Mouse (Mus musculus) brown adipose tissue, adult 24 weeks (tissue): ENCODE measurements at regions not wholly inside any gene's neighbourhood (a gene's known extent, or its start where the extent isn't known, plus 50 kb on each side); places are given as distances from the start of the nearest gene placed in this dataset.

Experiments
- H3K27ac ChIP-seq: fragments of 200-500 bp; replicated peaks from 2 replicates; pipeline ENCODE4 v1.5.1; 2012; ENCODE audit warnings: low read depth, mild to moderate bottlenecking, low read length
- H3K4me1 ChIP-seq: fragments of 200-500 bp; 2 replicates; pipeline ENCODE4 v1.6.1; 2012; ENCODE audit warnings: low read length, mixed read lengths; ENCODE audit not compliant: control insufficient read depth, insufficient read depth, insufficient read length
- H3K4me3 ChIP-seq: fragments of 200-500 bp; 2 replicates; pipeline ENCODE4 v1.5.1; 2012; ENCODE audit warnings: low read depth, mild to moderate bottlenecking, low read length, moderate library complexity; ENCODE audit not compliant: insufficient read depth

DNA sequence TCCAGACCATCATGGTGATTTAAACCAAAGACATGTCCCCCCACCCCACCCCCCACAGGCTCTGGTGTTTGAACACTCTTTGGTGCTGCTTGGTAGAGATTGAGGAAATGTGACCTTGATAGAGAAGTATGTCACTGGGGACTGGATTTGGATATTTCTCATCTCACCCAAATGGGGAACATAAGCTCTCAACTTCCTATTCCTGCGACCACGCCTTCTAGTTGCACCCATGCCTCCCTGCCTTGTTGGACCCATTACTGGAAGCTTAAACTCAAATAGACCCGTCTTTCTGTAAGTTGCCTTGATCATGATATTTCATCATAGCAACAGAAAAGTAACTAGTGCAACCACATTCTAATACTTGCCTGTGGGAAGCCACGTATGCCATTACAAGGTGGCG is 474.2 kb upstream of the Adgrl2 start:
- Histone ChIP-seq H3K4me3 (no peak overlapping the region), H3K27ac (no peak overlapping the region), H3K4me1 (no peaks in the 10 kb centered on the region; the same call in 1 of the 2 replicates)

GRCm38 (mm10) chr3:149462121-149462541 is 471.8 kb upstream of the Adgrl2 start:
- no peak overlapping the region for H3K27ac ChIP-seq
- no peak overlapping the region for H3K4me3 ChIP-seq
- H3K4me1 ChIP-seq, result peaks cover 2% of the 10 kb centered on the region; the same call in 1 of the 2 replicates

GRCm38 (mm10) chr3:149461613-149462012 is 471.3 kb upstream of the Adgrl2 start:
- Histone ChIP-seq H3K4me3 (no peak overlapping the region), H3K27ac (no peak overlapping the region), H3K4me1 (peaks cover 2% of the 10 kb centered on the region; the same call in 1 of the 2 replicates)

GRCm38 (mm10) chr3:149449376-149449775 is 459.0 kb upstream of the Adgrl2 start:
- Histone ChIP-seq H3K27ac (no peak overlapping the region), H3K4me3 (no peak overlapping the region), H3K4me1 (no peaks in the 10 kb centered on the region)

GRCm38 (mm10) chr3:149445991-149446564 is 455.7 kb upstream of the Adgrl2 start:
- Histone ChIP-seq H3K4me1 (no peaks in the 10 kb centered on the region), H3K4me3 (no peak overlapping the region), H3K27ac (no peak overlapping the region)

- Histone ChIP-seq H3K4me3 (peak overlapping the region; percentile 54), H3K27ac (no peak overlapping the region), H3K4me1 (no peaks in the 10 kb centered on the region)
These were observed 454.7 kb upstream of the Adgrl2 start for GRCm38 (mm10) chr3:149444854-149445577.

GRCm38 (mm10) chr3:149444377-149444776 is 454.0 kb upstream of the Adgrl2 start:
- H3K4me3 ChIP-seq, result no peak overlapping the region
- no peak overlapping the region for H3K27ac ChIP-seq
- no peaks in the 10 kb centered on the region for H3K4me1 ChIP-seq

DNA sequence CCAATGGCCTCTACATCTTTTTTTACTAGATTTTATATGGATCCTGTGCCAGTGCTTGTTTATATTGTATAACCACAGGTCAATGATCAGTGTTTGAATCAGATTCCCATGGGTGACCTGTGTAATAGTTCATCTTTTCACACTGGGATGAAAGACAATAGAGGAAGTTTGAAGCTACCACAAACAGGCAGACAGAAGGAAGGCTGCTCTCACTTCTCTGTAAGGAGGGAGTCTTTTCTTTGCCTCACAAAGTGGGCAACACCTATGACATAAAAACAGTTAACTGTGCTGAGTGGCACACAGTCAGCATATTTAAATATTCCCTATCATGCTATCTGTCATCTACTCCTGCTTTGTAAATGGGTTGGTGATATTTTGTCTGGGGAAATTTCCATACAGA is 450.9 kb upstream of the Adgrl2 start:
- Histone ChIP-seq H3K27ac (no peak overlapping the region), H3K4me3 (no peak overlapping the region), H3K4me1 (no peaks in the 10 kb centered on the region)

- no peak overlapping the region for H3K4me3 ChIP-seq
These were observed 447.4 kb upstream of the Adgrl2 start for GRCm38 (mm10) chr3:149437763-149438162.

GRCm38 (mm10) chr3:149436944-149437343 is 446.6 kb upstream of the Adgrl2 start:
- Histone ChIP-seq H3K4me1 (no peaks in the 10 kb centered on the region), H3K4me3 (no peak overlapping the region), H3K27ac (no peak overlapping the region)

More at GRCm38 (mm10) chr3:149437763-149438162, 447.4 kb upstream of the Adgrl2 start:
- no peaks in the 10 kb centered on the region for H3K4me1 ChIP-seq
- H3K27ac ChIP-seq, result no peak overlapping the region

DNA sequence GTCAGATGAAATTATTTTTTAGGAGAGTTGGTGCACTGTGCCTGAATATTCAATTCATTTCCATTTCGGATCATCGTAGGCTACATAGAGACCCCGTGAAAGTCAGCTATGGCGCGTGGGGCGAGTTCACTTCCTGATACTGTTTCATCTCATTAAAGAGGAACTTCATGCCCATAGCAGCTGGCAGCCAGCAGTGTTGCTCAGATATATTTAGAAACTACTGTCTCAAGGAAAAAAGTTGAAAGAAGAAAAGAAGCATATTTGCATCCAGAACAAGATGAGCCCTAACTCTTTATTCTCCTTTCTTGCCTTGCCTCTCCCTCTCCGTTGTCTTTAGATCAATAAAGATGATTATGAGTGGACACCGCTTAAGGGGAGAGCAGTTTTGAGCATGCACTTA is 446.1 kb upstream of the Adgrl2 start:
- H3K4me3 ChIP-seq, result no peak overlapping the region
- H3K4me1 ChIP-seq, result no peaks in the 10 kb centered on the region
- H3K27ac ChIP-seq, result 0 out of 2 replicates have a peak overlapping the region, but pooled peaks have one; percentile 17

- Histone ChIP-seq H3K4me3 (no peak overlapping the region), H3K27ac (no peak overlapping the region), H3K4me1 (no peaks in the 10 kb centered on the region)
These were observed 441.4 kb upstream of the Adgrl2 start for GRCm38 (mm10) chr3:149431795-149432194.

DNA sequence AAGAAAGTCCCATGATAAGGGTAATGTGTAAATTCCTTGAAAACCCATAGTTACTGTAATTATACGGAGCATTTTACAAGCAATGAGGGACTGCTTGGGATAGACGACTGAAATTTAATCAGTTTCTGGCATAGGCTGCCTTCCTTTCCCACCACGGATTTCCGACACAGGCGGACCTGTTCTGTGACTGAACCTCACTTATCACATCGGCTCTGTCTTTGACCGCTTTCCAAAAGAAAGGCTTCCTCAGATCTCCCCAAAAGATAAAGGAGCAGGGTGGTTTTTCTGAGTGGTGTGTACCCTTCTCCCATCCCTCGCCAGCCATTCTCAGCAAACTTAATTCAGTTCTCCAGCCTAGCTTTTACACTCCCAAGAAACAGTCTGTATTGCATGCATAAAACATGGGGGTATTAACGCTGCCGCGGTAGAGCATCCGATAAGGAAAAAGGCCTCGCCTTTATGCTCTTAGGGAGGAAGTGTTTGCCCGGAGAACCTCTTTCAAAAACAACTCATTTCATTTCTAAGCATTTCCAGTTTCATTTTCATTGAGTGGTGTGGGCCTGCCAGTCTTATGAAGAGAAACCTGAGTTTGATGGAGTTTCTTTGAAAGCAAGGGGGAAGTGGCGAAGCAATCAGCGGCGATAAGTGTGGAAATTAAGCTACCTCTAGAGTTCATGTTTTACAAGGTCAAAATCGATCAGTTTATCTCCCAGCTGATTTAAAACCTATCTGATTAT is 435.8 kb upstream of the Adgrl2 start:
- H3K27ac ChIP-seq, result no peak overlapping the region
- no peak overlapping the region for H3K4me3 ChIP-seq
- no peaks in the 10 kb centered on the region for H3K4me1 ChIP-seq

GRCm38 (mm10) chr3:149424306-149424705 is 434.0 kb upstream of the Adgrl2 start:
- no peaks in the 10 kb centered on the region for H3K4me1 ChIP-seq
- no peak overlapping the region for H3K4me3 ChIP-seq
- H3K27ac ChIP-seq, result no peak overlapping the region

GRCm38 (mm10) chr3:149423491-149423890 is 433.1 kb upstream of the Adgrl2 start:
- Histone ChIP-seq H3K4me3 (no peak overlapping the region), H3K27ac (no peak overlapping the region)

More at GRCm38 (mm10) chr3:149423491-149423890, 433.1 kb upstream of the Adgrl2 start:
- H3K4me1 ChIP-seq, result peaks cover under 1% of the 10 kb centered on the region; the same call in 1 of the 2 replicates
